Mouse (Mus musculus) R1 (cell line): Measurements from ENCODE around the gene Nsun2.
"Not testable (repeated sequence)": the region's sequence is repeated elsewhere in the genome, so short reads cannot be mapped to it uniquely, and the experiment has no call there.

Source experiments
- DNase-seq: peaks from one replicate; pipeline ENCODE4 v3.0.0-alpha.2; 2018; ENCODE audit warnings: low read depth, low spot score

Nsun2 gene

GRCm38 (mm10) chr13:69592226-69592625, 58.7 kb downstream of the Nsun2 start:
- DNase-seq: no peak

- no peak for DNase-seq
These were observed 59.9 kb downstream of the Nsun2 start for GRCm38 (mm10) chr13:69593453-69593852.

GRCm38 (mm10) chr13:69594577-69595256, 61.2 kb downstream of the Nsun2 start:
- DNase-seq: no peak

GRCm38 (mm10) chr13:69595911-69596310, 62.4 kb downstream of the Nsun2 start:
- DNase-seq: no peak

- no peak for DNase-seq
These were observed 63.0 kb downstream of the Nsun2 start for GRCm38 (mm10) chr13:69596515-69596914.

GRCm38 (mm10) chr13:69598867-69599266, 65.3 kb downstream of the Nsun2 start:
- DNase-seq: no peak

GRCm38 (mm10) chr13:69600863-69601262, 67.3 kb downstream of the Nsun2 start:
- DNase-seq: not testable (repeated sequence)

- no peak for DNase-seq
These were observed 67.8 kb downstream of the Nsun2 start for GRCm38 (mm10) chr13:69601321-69601720.

GRCm38 (mm10) chr13:69604670-69605069, 71.1 kb downstream of the Nsun2 start:
- DNase-seq: no peak

GRCm38 (mm10) chr13:69608734-69609133, 75.2 kb downstream of the Nsun2 start:
- no peak for DNase-seq

- DNase-seq: peak; percentile 30
These were observed 77.3 kb downstream of the Nsun2 start for GRCm38 (mm10) chr13:69610751-69611397.

GRCm38 (mm10) chr13:69611398-69612174, 78.0 kb downstream of the Nsun2 start, which contains the start of gene Srd5a1:
Gene Srd5a1, minus strand, starts transcription at chr13:69611442.
- DNase-seq: peak; percentile 99

- peak; percentile 64 for DNase-seq
These were observed 78.6 kb downstream of the Nsun2 start for GRCm38 (mm10) chr13:69612175-69612544.

- no peak for DNase-seq
These were observed 83.2 kb downstream of the Nsun2 start for GRCm38 (mm10) chr13:69616716-69617115.

GRCm38 (mm10) chr13:69623843-69624242, 90.3 kb downstream of the Nsun2 start:
- DNase-seq: no peak

GRCm38 (mm10) chr13:69624510-69624909, 91.0 kb downstream of the Nsun2 start:
- DNase-seq: no peak

GRCm38 (mm10) chr13:69627941-69628340, 94.4 kb downstream of the Nsun2 start:
- DNase-seq: no peak

- DNase-seq: peak; percentile 57
These were observed 97.0 kb downstream of the Nsun2 start for GRCm38 (mm10) chr13:69630576-69630975.

GRCm38 (mm10) chr13:69631111-69631510, 97.6 kb downstream of the Nsun2 start:
- DNase-seq: no peak

- DNase-seq: no peak
These were observed 98.1 kb downstream of the Nsun2 start for GRCm38 (mm10) chr13:69631659-69632058.

- no peak for DNase-seq
These were observed 100.0 kb downstream of the Nsun2 start for GRCm38 (mm10) chr13:69633551-69633950.

- no peak for DNase-seq
These were observed 100.4 kb downstream of the Nsun2 start for GRCm38 (mm10) chr13:69633988-69634387.
